Mouse (Mus musculus) heart, adult 2 months (tissue): ENCODE measurements around the gene Dtnbp1.

Source experiments
- CTCF ChIP-seq: fragments of 200-600 bp; IDR thresholded peaks from 2 replicates; pipeline ENCODE4 v1.8.1; 2022; ENCODE audit warnings: antibody characterized with exemption, mild to moderate bottlenecking, moderate library complexity
- EP300 ChIP-seq: fragments of 200-500 bp; IDR thresholded peaks from 2 replicates; pipeline ENCODE4 v1.6.1; 2011; ENCODE audit warnings: low read depth, low read length, control low read depth; ENCODE audit not compliant: insufficient read depth
- POLR2A ChIP-seq: fragments of 200-500 bp; IDR thresholded peaks from 2 replicates; pipeline ENCODE4 v1.6.1; 2011; ENCODE audit warnings: mild to moderate bottlenecking, low read depth, low read length, control low read depth; ENCODE audit not compliant: insufficient read depth

- TF ChIP-seq CTCF: no peak
- TF ChIP-seq EP300: no peak
- no peak for TF ChIP-seq POLR2A
These were observed 41.2 kb downstream of the Dtnbp1 start for GRCm38 (mm10) chr13:44960542-44961291.
